Mouse (Mus musculus): ENCODE measurements around the gene Zbtb44. TPM values are rescaled to one million over a fixed set of nuclear protein-coding genes. Genes with fewer than 3 reads are reported as not detected.

Zbtb44 gene
- polyA plus RNA-seq, 1 experiment = 7.8 TPM

- DNase-seq = no peak
- H3K4me3 ChIP-seq (replicated peaks; ENCODE audit: insufficient read depth, low read depth, low read length) = no peak overlapping the region
- H3K4me1 ChIP-seq (ENCODE audit: control insufficient read depth, insufficient read depth, low read length) = no peaks in the 10 kb centered on the region
- TF ChIP-seq POLR2A (IDR thresholded peaks at IDR 0.05; ENCODE audit: borderline replicate concordance, insufficient read depth, low read length) = no peak
- no peak for TF ChIP-seq CTCF (IDR thresholded peaks at IDR 0.05; ENCODE audit: borderline replicate concordance, insufficient read depth, low read depth, low read length)
- 84% methylated on average over 3 of the region's 3 CpGs for WGBS
- H3K27me3 ChIP-seq (ENCODE audit: control insufficient read depth, insufficient read depth, low read length) = no peaks in the 10 kb centered on the region
- no peak overlapping the region for H3K27ac ChIP-seq (ENCODE audit: insufficient read depth, low read length)
Observed at GRCm38 (mm10) chr9:31010040-31010439, 20.4 kb upstream of the Zbtb44 start.

- H3K27ac ChIP-seq (ENCODE audit: insufficient read depth, low read length) = no peak overlapping the region
- H3K4me1 ChIP-seq (ENCODE audit: control insufficient read depth, insufficient read depth, low read length) = no peaks in the 10 kb centered on the region
- H3K4me3 ChIP-seq (replicated peaks; ENCODE audit: insufficient read depth, low read depth, low read length) = no peak overlapping the region
- H3K27me3 ChIP-seq (ENCODE audit: control insufficient read depth, insufficient read depth, low read length) = no peaks in the 10 kb centered on the region
- no peak for DNase-seq
- 49% methylated on average over 3 of the region's 3 CpGs for WGBS
- TF ChIP-seq CTCF (IDR thresholded peaks at IDR 0.05; ENCODE audit: borderline replicate concordance, insufficient read depth, low read depth, low read length) = no peak
- no peak for TF ChIP-seq POLR2A (IDR thresholded peaks at IDR 0.05; ENCODE audit: borderline replicate concordance, insufficient read depth, low read length)
Observed at GRCm38 (mm10) chr9:31010749-31011148, 19.7 kb upstream of the Zbtb44 start.

- TF ChIP-seq CTCF (IDR thresholded peaks at IDR 0.05; ENCODE audit: borderline replicate concordance, insufficient read depth, low read depth, low read length) = no peak
- Histone ChIP-seq H3K4me1 (ENCODE audit: control insufficient read depth, insufficient read depth, low read length) (no peaks in the 10 kb centered on the region), H3K27me3 (ENCODE audit: control insufficient read depth, insufficient read depth, low read length) (no peaks in the 10 kb centered on the region), H3K27ac (ENCODE audit: insufficient read depth, low read length) (no peak overlapping the region), H3K4me3 (replicated peaks; ENCODE audit: insufficient read depth, low read depth, low read length) (no peak overlapping the region)
- WGBS = 24% methylated on average over 1 of the region's 1 CpGs
- DNase-seq = no peak
Observed at GRCm38 (mm10) chr9:31011533-31011932, 18.9 kb upstream of the Zbtb44 start.

GRCm38 (mm10) chr9:31012674-31013073 is 17.8 kb upstream of the Zbtb44 start:
- Histone ChIP-seq H3K27me3 (ENCODE audit: control insufficient read depth, insufficient read depth, low read length) (no peaks in the 10 kb centered on the region), H3K27ac (ENCODE audit: insufficient read depth, low read length) (no peak overlapping the region), H3K4me1 (ENCODE audit: control insufficient read depth, insufficient read depth, low read length) (no peaks in the 10 kb centered on the region), H3K4me3 (replicated peaks; ENCODE audit: insufficient read depth, low read depth, low read length) (no peak overlapping the region)
- WGBS = 88% methylated on average over 4 of the region's 4 CpGs
- TF ChIP-seq POLR2A (IDR thresholded peaks at IDR 0.05; ENCODE audit: borderline replicate concordance, insufficient read depth, low read length) (no peak), CTCF (IDR thresholded peaks at IDR 0.05; ENCODE audit: borderline replicate concordance, insufficient read depth, low read depth, low read length) (no peak)
- no peak for DNase-seq

- TF ChIP-seq CTCF (IDR thresholded peaks at IDR 0.05; ENCODE audit: borderline replicate concordance, insufficient read depth, low read depth, low read length) = no peak
- WGBS = 88% methylated on average over 4 of the region's 4 CpGs
- DNase-seq = no peak
- Histone ChIP-seq H3K4me1 (ENCODE audit: control insufficient read depth, insufficient read depth, low read length) (no peaks in the 10 kb centered on the region), H3K27me3 (ENCODE audit: control insufficient read depth, insufficient read depth, low read length) (no peaks in the 10 kb centered on the region), H3K27ac (ENCODE audit: insufficient read depth, low read length) (no peak overlapping the region), H3K4me3 (replicated peaks; ENCODE audit: insufficient read depth, low read depth, low read length) (no peak overlapping the region)
Observed at GRCm38 (mm10) chr9:31013415-31013814, 17.0 kb upstream of the Zbtb44 start.

- 66% methylated on average over 4 of the region's 4 CpGs for WGBS
- H3K27me3 ChIP-seq (ENCODE audit: control insufficient read depth, insufficient read depth, low read length) = no peaks in the 10 kb centered on the region
- no peak for TF ChIP-seq POLR2A (IDR thresholded peaks at IDR 0.05; ENCODE audit: borderline replicate concordance, insufficient read depth, low read length)
- TF ChIP-seq CTCF (IDR thresholded peaks at IDR 0.05; ENCODE audit: borderline replicate concordance, insufficient read depth, low read depth, low read length) = no peak
- no peak overlapping the region for H3K27ac ChIP-seq (ENCODE audit: insufficient read depth, low read length)
- DNase-seq = no peak
- H3K4me1 ChIP-seq (ENCODE audit: control insufficient read depth, insufficient read depth, low read length) = no peaks in the 10 kb centered on the region
- no peak overlapping the region for H3K4me3 ChIP-seq (replicated peaks; ENCODE audit: insufficient read depth, low read depth, low read length)
Observed at GRCm38 (mm10) chr9:31017616-31018015, 12.8 kb upstream of the Zbtb44 start.

GRCm38 (mm10) chr9:31018158-31018557 is 12.3 kb upstream of the Zbtb44 start:
- 89% methylated on average over 3 of the region's 3 CpGs for WGBS
- no peak for DNase-seq
- TF ChIP-seq CTCF (IDR thresholded peaks at IDR 0.05; ENCODE audit: borderline replicate concordance, insufficient read depth, low read depth, low read length) (no peak), POLR2A (IDR thresholded peaks at IDR 0.05; ENCODE audit: borderline replicate concordance, insufficient read depth, low read length) (no peak)
- Histone ChIP-seq H3K27ac (ENCODE audit: insufficient read depth, low read length) (no peak overlapping the region), H3K4me3 (replicated peaks; ENCODE audit: insufficient read depth, low read depth, low read length) (no peak overlapping the region), H3K4me1 (ENCODE audit: control insufficient read depth, insufficient read depth, low read length) (no peaks in the 10 kb centered on the region), H3K27me3 (ENCODE audit: control insufficient read depth, insufficient read depth, low read length) (no peaks in the 10 kb centered on the region)

- no peak overlapping the region for H3K27ac ChIP-seq (ENCODE audit: insufficient read depth, low read length)
- H3K27me3 ChIP-seq (ENCODE audit: control insufficient read depth, insufficient read depth, low read length) = no peaks in the 10 kb centered on the region
Observed at GRCm38 (mm10) chr9:31018705-31019104, 11.7 kb upstream of the Zbtb44 start.

More at GRCm38 (mm10) chr9:31018705-31019104, 11.7 kb upstream of the Zbtb44 start:
- no peaks in the 10 kb centered on the region for H3K4me1 ChIP-seq (ENCODE audit: control insufficient read depth, insufficient read depth, low read length)
- no peak for DNase-seq
- TF ChIP-seq CTCF (IDR thresholded peaks at IDR 0.05; ENCODE audit: borderline replicate concordance, insufficient read depth, low read depth, low read length) (no peak), POLR2A (IDR thresholded peaks at IDR 0.05; ENCODE audit: borderline replicate concordance, insufficient read depth, low read length) (no peak)
- no peak overlapping the region for H3K4me3 ChIP-seq (replicated peaks; ENCODE audit: insufficient read depth, low read depth, low read length)

Measured in cerebellum, adult 2 months (tissue).